Comparison of ENCODE assay signal across 11 mouse cellular contexts in genomic region chr5:119777836-119778235, GRCm38 (mm10). TPM values are rescaled to one million over a fixed set of nuclear protein-coding genes. Genes with fewer than 3 reads are reported as not detected.
DNase-seq lines count a peak whose midpoint lies in the region; TF ChIP-seq lines count a peak whose summit lies in the region.
"Had no signal": no experiment of that assay in that cellular context is flagged by ENCODE, and none has a peak within 500 bp of the region (broad histone marks: within the 10 kb centered on the region; RNA-seq: fewer than 3 reads in every experiment).

No protein-coding gene starts in this region.

- no peak overlapping the region for H3K4me3 ChIP-seq in layer of hippocampus, adult 2 months
- H3K4me3 ChIP-seq: erythroblast, embryonic 14.5 days; limb, embryonic 13.5 days; stomach, embryonic 15.5 days had no signal

- no peak overlapping the region for H3K27ac ChIP-seq in layer of hippocampus, adult 2 months
- H3K27ac ChIP-seq: limb, embryonic 13.5 days; stomach, embryonic 15.5 days had no signal

- peak; percentile 22 for DNase-seq in adrenal gland, postnatal 10 days
- no peak for DNase-seq in adrenal gland, postnatal 4 days (ENCODE audit: low spot score in 2 of 2)
- DNase-seq in layer of hippocampus, adult 11-12 months (ENCODE audit: low spot score): peak; percentile 22
- no peak for DNase-seq in layer of hippocampus, postnatal 36 days
- DNase-seq in NIH3T3 (ENCODE audit: low read depth): peak; percentile 68
- peak; percentile 43 to 52 for DNase-seq in layer of hippocampus, adult 2 months (ENCODE audit: low spot score in 2 of 2)
- DNase-seq in yolk sac, embryonic 10.5 days (ENCODE audit: low spot score): no peak
- DNase-seq in cerebellum, postnatal 4 days (ENCODE audit: low spot score in 2 of 2): no peak

- TF ChIP-seq CTCF in layer of hippocampus, adult 2 months (conservative IDR thresholded peaks at IDR 0.05): peak; percentile 82

RNA-seq across cellular contexts. Expression of gene Tbx5, which starts 54.6 kb away (rescaled TPM):
- total RNA-seq in adrenal gland, postnatal 10 days (2021): 1 to 10 TPM; 2.3 to 2.9 TPM
- under 1 TPM; 0.28 to 0.59 TPM for total RNA-seq in adrenal gland, postnatal 4 days (2021)
- not detected for total RNA-seq in layer of hippocampus, postnatal 36 days (2021)
- not detected for total RNA-seq in layer of hippocampus, adult 2 months (2021)

Comparison
In these comparisons a context has a peak if more than half of its experiments do, and no peak if none do; other contexts are left out.
1. DNase-seq: peak in adrenal gland, postnatal 10 days (single experiment), layer of hippocampus, adult 11-12 months (single experiment), NIH3T3 (single experiment) and layer of hippocampus, adult 2 months (2 of 2); none in adrenal gland, postnatal 4 days (0 of 2), layer of hippocampus, postnatal 36 days (0 of 2), yolk sac, embryonic 10.5 days (single experiment) and cerebellum, postnatal 4 days (0 of 2).